Mouse (Mus musculus): ENCODE data around the gene Timp2. TPM values are rescaled to one million over a fixed set of nuclear protein-coding genes. Genes with fewer than 3 reads are reported as not detected.

The Timp2 gene
- polyA plus RNA-seq, 1 experiment from 2014 or later = 38.9 TPM

- no peak for ATAC-seq
- no peaks in the 10 kb centered on the region for H3K27me3 ChIP-seq (replicated peaks; ENCODE audit: control insufficient read depth, insufficient read depth, low read length)
- peaks cover 21% of the 10 kb centered on the region for H3K36me3 ChIP-seq (ENCODE audit: control insufficient read depth, insufficient read depth)
- WGBS = under 1% methylated on average over 16 of the region's 16 CpGs
- H3K9me3 ChIP-seq (ENCODE audit: control insufficient read depth) = no peaks in the 10 kb centered on the region
- H3K9ac ChIP-seq (ENCODE audit: low read depth, low read length) = peak overlapping the region; percentile 82
- H3K4me3 ChIP-seq (ENCODE audit: low read depth, low read length) = peak overlapping the region; percentile 70
- H3K4me1 ChIP-seq (replicated peaks; ENCODE audit: control insufficient read depth, insufficient read depth, low read length) = peaks cover 6% of the 10 kb centered on the region; the same call in 1 of the 2 replicates
- H3K4me2 ChIP-seq (replicated peaks; ENCODE audit: low read depth) = peak overlapping the region; percentile 79
- TF ChIP-seq CTCF (IDR thresholded peaks at IDR 0.05; ENCODE audit: low read depth) = no peak
- peak overlapping the region; percentile 83 for H3K27ac ChIP-seq (ENCODE audit: low read depth, low read length)
Measured at GRCm38 (mm10) chr11:118289037-118289511, 66.5 kb downstream of the Timp2 start.

- no peak overlapping the region for H3K4me2 ChIP-seq (replicated peaks; ENCODE audit: low read depth)
- H3K9me3 ChIP-seq (ENCODE audit: control insufficient read depth) = no peaks in the 10 kb centered on the region
- no peak overlapping the region for H3K9ac ChIP-seq (ENCODE audit: low read depth, low read length)
- WGBS = 86% methylated on average over 9 of the region's 9 CpGs
- no peak overlapping the region for H3K4me3 ChIP-seq (ENCODE audit: low read depth, low read length)
- no peak for ATAC-seq
- peaks cover 6% of the 10 kb centered on the region; the same call in 1 of the 2 replicates for H3K4me1 ChIP-seq (replicated peaks; ENCODE audit: control insufficient read depth, insufficient read depth, low read length)
- TF ChIP-seq CTCF (IDR thresholded peaks at IDR 0.05; ENCODE audit: low read depth) = no peak
- H3K36me3 ChIP-seq (ENCODE audit: control insufficient read depth, insufficient read depth) = peaks cover 34% of the 10 kb centered on the region
- no peaks in the 10 kb centered on the region for H3K27me3 ChIP-seq (replicated peaks; ENCODE audit: control insufficient read depth, insufficient read depth, low read length)
- no peak overlapping the region for H3K27ac ChIP-seq (ENCODE audit: low read depth, low read length)
Measured at GRCm38 (mm10) chr11:118287573-118287972, 68.0 kb downstream of the Timp2 start.

GRCm38 (mm10) chr11:118286434-118286833 lies 69.1 kb downstream of the Timp2 start:
- H3K4me1 ChIP-seq (replicated peaks; ENCODE audit: control insufficient read depth, insufficient read depth, low read length) = peaks cover 6% of the 10 kb centered on the region; the same call in 1 of the 2 replicates
- 57% methylated on average over 9 of the region's 9 CpGs for WGBS
- no peak overlapping the region for H3K4me2 ChIP-seq (replicated peaks; ENCODE audit: low read depth)
- no peak for ATAC-seq
- no peak for TF ChIP-seq CTCF (IDR thresholded peaks at IDR 0.05; ENCODE audit: low read depth)
- H3K27ac ChIP-seq (ENCODE audit: low read depth, low read length) = no peak overlapping the region
- H3K4me3 ChIP-seq (ENCODE audit: low read depth, low read length) = no peak overlapping the region
- H3K36me3 ChIP-seq (ENCODE audit: control insufficient read depth, insufficient read depth) = peaks cover 43% of the 10 kb centered on the region
- no peaks in the 10 kb centered on the region for H3K27me3 ChIP-seq (replicated peaks; ENCODE audit: control insufficient read depth, insufficient read depth, low read length)
- no peak overlapping the region for H3K9ac ChIP-seq (ENCODE audit: low read depth, low read length)
- H3K9me3 ChIP-seq (ENCODE audit: control insufficient read depth) = no peaks in the 10 kb centered on the region

GRCm38 (mm10) chr11:118285791-118286190 lies 69.7 kb downstream of the Timp2 start:
- no peak for ATAC-seq
- Histone ChIP-seq H3K4me3 (ENCODE audit: low read depth, low read length) (no peak overlapping the region), H3K27ac (ENCODE audit: low read depth, low read length) (no peak overlapping the region), H3K9ac (ENCODE audit: low read depth, low read length) (no peak overlapping the region), H3K27me3 (replicated peaks; ENCODE audit: control insufficient read depth, insufficient read depth, low read length) (no peaks in the 10 kb centered on the region), H3K4me2 (replicated peaks; ENCODE audit: low read depth) (no peak overlapping the region), H3K4me1 (replicated peaks; ENCODE audit: control insufficient read depth, insufficient read depth, low read length) (peaks cover 6% of the 10 kb centered on the region; the same call in 1 of the 2 replicates), H3K9me3 (ENCODE audit: control insufficient read depth) (no peaks in the 10 kb centered on the region), H3K36me3 (ENCODE audit: control insufficient read depth, insufficient read depth) (peaks cover 48% of the 10 kb centered on the region)
- 90% methylated on average over 13 of the region's 13 CpGs for WGBS
- TF ChIP-seq CTCF (IDR thresholded peaks at IDR 0.05; ENCODE audit: low read depth) = no peak

GRCm38 (mm10) chr11:118280218-118280617 lies 75.3 kb downstream of the Timp2 start:
- Histone ChIP-seq H3K36me3 (ENCODE audit: control insufficient read depth, insufficient read depth) (peaks cover 87% of the 10 kb centered on the region), H3K27me3 (replicated peaks; ENCODE audit: control insufficient read depth, insufficient read depth, low read length) (no peaks in the 10 kb centered on the region), H3K4me1 (replicated peaks; ENCODE audit: control insufficient read depth, insufficient read depth, low read length) (no peaks in the 10 kb centered on the region), H3K4me2 (replicated peaks; ENCODE audit: low read depth) (no peak overlapping the region), H3K27ac (ENCODE audit: low read depth, low read length) (no peak overlapping the region), H3K4me3 (ENCODE audit: low read depth, low read length) (no peak overlapping the region), H3K9me3 (ENCODE audit: control insufficient read depth) (no peaks in the 10 kb centered on the region), H3K9ac (ENCODE audit: low read depth, low read length) (no peak overlapping the region)
- no peak for ATAC-seq
- 92% methylated on average over 3 of the region's 3 CpGs for WGBS
- no peak for TF ChIP-seq CTCF (IDR thresholded peaks at IDR 0.05; ENCODE audit: low read depth)

GRCm38 (mm10) chr11:118276328-118276727 lies 79.2 kb downstream of the Timp2 start:
- ATAC-seq = no peak
- H3K36me3 ChIP-seq (ENCODE audit: control insufficient read depth, insufficient read depth) = peaks cover 90% of the 10 kb centered on the region
- H3K4me1 ChIP-seq (replicated peaks; ENCODE audit: control insufficient read depth, insufficient read depth, low read length) = no peaks in the 10 kb centered on the region
- H3K4me3 ChIP-seq (ENCODE audit: low read depth, low read length) = no peak overlapping the region
- no peak overlapping the region for H3K9ac ChIP-seq (ENCODE audit: low read depth, low read length)
- 89% methylated on average over 7 of the region's 7 CpGs for WGBS
- no peaks in the 10 kb centered on the region for H3K9me3 ChIP-seq (ENCODE audit: control insufficient read depth)
- H3K4me2 ChIP-seq (replicated peaks; ENCODE audit: low read depth) = no peak overlapping the region
- no peak for TF ChIP-seq CTCF (IDR thresholded peaks at IDR 0.05; ENCODE audit: low read depth)
- no peak overlapping the region for H3K27ac ChIP-seq (ENCODE audit: low read depth, low read length)
- no peaks in the 10 kb centered on the region for H3K27me3 ChIP-seq (replicated peaks; ENCODE audit: control insufficient read depth, insufficient read depth, low read length)

GRCm38 (mm10) chr11:118275092-118275491 lies 80.4 kb downstream of the Timp2 start:
- no peak overlapping the region for H3K4me2 ChIP-seq (replicated peaks; ENCODE audit: low read depth)
- no peak for TF ChIP-seq CTCF (IDR thresholded peaks at IDR 0.05; ENCODE audit: low read depth)
- H3K4me3 ChIP-seq (ENCODE audit: low read depth, low read length) = no peak overlapping the region
- H3K9ac ChIP-seq (ENCODE audit: low read depth, low read length) = no peak overlapping the region
- peaks cover 95% of the 10 kb centered on the region for H3K36me3 ChIP-seq (ENCODE audit: control insufficient read depth, insufficient read depth)
- H3K27me3 ChIP-seq (replicated peaks; ENCODE audit: control insufficient read depth, insufficient read depth, low read length) = no peaks in the 10 kb centered on the region
- H3K27ac ChIP-seq (ENCODE audit: low read depth, low read length) = no peak overlapping the region
- no peak for ATAC-seq
- WGBS = 96% methylated on average over 9 of the region's 9 CpGs
- no peaks in the 10 kb centered on the region for H3K4me1 ChIP-seq (replicated peaks; ENCODE audit: control insufficient read depth, insufficient read depth, low read length)
- H3K9me3 ChIP-seq (ENCODE audit: control insufficient read depth) = no peaks in the 10 kb centered on the region

All from intestine, postnatal 0 days (tissue).